Mouse (Mus musculus): ENCODE data around the gene Traf4.

Traf4 gene

DNA sequence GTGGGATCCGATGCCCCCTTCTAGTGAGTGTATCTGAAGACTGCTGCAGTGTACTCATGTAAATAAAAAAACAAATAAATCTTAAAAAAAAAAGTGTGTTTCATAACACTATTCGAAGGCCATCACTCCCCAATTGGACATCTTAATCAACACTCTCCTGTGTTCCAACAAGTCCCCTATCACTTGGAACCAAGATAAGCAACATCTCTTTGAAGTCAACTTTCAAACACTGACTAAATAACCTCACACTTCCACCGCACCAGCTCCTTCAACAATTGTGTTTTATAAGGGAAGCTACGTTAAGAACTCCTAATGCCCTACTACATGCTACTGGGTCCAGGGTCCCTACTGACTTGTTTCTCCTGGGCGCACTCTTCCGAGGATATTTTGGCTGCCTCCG lies 17.1 kb upstream of the Traf4 start:
- DNase-seq, result no peak

DNA sequence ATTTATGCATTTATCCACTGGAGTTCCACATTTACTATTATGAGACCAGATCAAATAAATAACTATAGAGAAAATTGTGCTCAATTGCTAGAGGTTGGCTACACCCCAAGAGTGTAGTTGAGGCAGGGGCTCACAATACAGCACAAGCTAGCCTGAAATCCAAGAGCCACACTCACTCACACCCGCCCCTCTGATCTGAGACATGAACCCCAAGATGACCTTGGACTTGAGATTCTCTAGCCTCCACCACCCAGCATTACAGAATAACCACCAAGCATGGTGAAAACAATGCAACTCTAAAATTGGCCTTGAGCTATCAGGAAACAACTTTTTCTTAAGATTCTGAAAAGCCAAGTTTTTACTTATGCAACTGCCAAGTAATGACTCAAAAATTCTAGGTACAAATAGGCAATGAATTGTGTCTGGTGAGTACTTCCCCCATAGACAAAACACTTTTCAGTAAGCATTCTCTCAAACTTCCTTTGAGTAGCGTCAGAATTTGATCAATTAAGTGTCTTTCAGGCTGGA lies 16.5 kb upstream of the Traf4 start:
- no peak for DNase-seq

DNA sequence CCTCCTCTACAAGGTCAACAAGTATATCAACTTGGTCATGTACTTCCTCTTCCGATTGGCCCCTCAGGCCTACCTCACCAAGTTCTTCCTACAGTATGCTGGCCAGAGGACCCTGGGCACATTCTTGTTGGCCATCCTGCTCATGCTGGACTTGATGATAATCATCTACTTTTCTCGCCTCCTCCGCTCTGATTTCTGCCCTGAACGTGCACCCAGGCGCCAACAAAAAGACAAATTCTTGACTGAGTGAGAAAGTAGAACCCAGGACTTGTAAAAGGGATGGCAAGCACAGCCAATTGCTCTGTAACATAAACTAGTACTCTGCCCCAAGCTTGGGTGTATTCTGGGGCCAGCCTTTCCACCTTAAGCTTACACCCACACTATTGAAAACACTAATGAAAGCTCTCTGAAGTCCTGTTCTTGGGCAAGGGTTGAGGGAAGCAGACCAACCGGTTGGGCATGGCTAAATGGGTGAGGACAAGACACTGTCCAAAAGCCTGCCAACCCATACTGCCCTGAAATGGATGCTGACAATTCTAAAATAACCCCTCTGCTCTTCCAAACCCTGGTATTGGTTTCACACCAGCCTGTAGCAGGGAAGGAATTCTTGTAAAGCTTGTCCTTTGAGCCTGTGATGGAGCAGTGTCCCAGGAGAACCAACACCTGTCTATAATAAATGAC lies 14.8 kb upstream of the Traf4 start:
- no peak for DNase-seq

DNA sequence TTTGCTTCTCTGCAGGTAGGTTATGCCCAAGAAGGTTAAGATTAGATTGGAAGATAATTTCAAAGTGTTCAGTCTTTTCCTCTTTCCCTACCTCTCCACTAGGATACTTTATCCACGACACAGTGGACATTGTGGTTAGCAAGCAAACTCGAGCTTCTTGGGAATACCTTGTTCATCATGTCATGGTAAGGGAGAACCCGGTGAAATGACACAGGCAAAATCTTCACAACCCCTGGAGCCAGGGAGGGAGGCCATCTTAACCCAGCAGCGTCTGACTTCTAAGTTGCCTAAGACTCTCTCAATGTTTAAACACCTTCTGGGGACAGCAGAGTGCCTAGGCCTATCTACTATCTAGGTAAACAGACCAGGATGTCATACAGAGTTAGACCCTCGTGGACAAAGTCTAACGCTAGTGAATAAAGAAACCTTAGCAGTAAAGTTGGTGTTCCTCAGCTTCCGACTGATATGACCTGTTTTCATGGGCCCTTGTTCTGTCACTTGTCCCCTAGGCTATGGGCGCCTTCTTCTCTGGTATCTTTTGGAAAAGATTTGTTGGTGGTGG lies 14.1 kb upstream of the Traf4 start:
- DNase-seq, result no peak

DNA sequence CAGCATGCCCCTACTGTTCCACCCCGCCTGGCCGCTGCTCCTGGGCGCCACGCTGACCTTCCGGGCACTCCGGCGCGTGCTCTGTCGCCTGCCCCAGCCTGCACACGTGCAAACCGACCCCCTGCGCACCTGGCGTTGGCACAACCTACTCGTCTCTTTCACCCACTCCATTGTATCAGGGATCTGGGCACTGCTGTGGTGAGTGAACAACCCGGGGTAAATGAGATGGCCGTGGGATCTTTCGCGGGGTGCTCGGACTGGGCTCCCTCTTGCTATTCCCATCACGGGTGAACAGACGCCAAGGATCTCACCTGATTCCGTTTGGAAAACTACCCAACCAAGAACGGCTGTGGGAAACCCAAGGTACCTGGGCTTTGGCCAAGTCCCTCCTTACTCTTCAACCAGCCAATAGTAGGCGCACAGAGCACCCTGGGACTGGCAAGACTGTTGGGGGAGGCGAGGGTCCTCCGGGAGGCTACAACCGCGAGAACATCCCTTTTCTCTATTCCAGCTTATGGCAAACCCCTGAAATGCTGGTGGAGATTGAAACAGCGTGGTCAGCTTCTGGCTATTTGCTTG lies 13.6 kb upstream of the Traf4 start:
- DNase-seq, result peak in 1 of 2 experiments; percentile 21

DNA sequence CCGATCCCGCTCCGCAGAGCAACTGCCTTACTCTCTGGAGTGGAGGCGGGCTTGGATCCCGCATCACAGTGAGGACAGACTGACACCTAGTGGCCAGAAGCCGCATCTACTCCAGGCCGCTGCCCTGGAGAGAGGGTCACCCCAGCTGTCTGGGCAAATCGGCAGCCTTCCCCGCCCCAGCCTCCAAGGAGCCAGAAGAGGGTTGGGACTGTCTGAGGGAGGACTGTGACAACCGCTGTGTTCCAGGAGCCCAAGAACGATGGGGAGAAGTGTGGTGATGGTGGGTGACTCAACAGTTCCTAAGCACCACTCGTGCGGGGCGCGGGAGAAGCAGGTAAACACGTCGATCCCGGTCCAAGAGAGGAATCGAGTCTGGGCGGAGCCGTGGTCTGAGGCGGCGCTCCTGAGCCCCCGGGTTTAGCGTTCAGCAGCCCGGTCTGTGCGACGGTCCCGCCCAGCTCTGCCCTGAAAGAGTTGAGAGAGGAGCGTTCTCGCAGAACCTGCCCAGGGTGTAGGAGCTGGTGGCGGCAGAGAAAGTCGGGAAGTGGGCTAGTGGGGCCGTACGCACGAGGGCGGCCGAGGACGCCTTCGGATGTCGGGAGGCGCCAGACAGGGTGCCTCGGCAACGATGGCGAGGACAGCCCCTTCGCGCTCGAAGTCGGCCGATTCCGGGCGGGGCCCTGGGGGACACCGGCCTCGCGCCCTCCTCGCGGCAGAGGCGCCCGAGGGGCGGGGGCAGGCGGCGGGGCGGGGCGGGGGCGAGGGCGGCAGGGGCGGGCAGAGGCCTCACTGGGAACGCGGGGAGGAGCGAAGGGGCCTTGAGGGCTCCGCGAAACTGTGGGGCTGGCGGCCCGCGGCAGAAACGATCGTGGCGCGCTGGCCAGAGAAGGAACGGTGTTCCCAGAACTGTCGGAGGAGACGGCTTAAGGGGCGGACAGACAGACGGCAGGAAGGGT lies 12.8 kb upstream of the Traf4 start:
- peak; percentile 91 for DNase-seq

DNA sequence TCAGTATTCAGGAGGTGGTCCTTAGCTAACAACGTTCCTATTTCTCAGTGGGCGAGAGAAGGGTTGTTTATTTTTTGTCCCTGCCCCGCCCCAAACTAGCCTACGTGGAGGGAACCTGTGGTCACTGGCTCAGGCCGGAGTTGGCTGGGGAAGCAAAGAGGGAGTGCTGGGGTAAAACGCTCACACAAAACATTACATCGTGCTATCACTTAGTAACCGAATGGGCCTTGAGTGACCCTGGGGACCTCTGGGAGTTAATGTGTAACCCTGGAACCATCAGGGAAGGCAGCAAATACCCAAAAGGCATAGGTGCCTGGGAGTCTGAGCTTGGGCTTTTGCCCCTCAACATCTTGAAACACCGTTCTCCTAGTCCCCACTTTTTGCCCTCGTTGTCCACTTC lies 12.0 kb upstream of the Traf4 start:
- DNase-seq, result no peak

DNA sequence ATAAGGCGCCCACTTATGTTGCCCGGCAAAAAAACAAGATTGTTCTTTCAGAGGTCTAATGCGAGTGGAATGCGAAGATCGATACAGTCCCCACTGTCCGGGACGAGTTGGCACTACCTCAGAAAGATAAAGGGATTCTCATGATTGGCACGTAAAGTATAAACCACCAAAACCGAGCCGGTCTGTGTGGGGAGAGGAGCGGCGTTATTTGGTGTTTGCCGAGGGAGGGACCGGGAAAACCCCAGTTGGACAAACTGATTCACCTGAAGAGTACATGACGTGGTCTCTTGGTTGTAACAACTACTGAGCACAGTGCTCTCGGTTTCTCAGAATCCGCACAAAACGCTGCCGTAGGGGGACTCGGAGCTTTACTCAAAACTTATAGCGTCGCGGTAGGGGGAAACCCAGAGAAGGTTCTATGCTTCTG lies 11.5 kb upstream of the Traf4 start:
- DNase-seq, result peak; percentile 46 to 47

DNA sequence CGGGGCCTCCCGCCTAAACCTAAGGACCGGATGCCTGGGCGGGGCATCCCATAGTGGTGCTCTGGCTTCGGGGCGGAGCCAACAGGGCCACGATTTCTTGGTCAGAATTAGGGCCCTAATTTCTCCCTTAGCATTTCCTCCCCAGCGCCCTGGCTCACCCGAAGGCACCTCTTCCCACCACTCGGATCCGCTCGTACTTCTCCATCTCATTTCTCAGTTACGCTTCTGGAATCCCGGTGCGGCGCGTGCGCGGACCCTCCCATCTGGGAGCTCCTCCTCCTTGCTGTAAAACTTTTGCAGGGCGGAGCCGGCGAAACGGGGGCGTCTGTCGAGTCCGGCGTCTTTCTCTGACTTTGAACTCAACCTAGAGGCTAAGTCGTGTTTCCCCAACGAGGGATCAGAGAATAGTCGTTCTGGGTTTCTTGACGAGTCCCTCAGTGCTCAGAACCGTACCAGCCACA lies 11.0 kb upstream of the Traf4 start, which contains the start of the genes Nek8 and Tlcd1:
Nek8 (minus strand) TSS at position 274 of the 461 bp plus-strand sequence.
Tlcd1 (plus strand) TSS at position 310 of the 461 bp plus-strand sequence.
- DNase-seq, result peak; percentile 95

DNA sequence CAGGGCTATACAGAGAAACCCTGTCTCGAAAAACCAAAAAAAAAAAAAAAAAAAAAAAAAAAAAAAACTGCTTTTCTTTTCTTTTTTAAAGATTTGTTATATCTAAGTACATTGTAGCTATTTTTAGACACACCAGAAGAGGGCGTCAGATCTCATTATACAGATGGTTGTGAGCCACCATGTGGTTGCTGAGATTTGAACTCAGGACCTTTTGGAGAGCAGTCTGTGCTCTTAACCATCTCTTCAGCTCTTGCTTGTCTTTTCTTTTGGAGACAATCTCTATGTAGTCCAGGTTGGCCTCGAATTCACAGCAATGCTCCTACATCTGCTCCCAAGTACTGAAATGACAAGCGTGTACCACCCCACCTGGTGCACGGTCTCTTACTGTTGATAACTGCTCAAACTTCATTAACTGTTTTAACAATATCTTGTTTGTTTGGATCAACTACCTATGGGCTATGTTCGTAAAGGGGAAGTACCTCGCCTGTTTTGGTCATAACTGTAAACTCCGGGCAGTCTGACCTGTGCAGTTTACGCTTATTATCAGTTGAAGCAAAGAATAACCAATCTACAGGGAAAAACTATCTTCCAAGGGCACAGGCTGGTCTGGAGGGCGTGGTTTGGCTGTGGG lies 10.5 kb upstream of the Traf4 start:
- no peak for DNase-seq

DNA sequence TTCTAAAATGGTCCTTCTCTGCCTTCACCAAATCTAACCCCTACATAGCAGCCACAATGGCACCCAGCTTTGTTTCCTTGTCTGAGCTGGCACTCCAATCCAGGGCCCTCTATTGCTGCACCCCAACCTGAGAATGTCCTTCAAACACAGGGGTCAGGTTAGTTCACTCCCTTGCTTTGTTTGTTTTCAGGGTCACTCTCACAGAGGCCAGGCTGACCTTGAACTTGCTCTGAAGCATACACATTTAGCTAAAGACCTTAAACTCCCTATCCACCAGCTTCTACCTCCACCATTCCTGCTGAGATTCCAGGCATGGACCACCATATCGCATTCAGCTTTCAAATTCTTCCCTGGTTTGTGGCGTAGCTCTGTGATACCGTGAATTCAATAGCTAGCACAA lies 9.1 kb upstream of the Traf4 start:
- no peak for DNase-seq

DNA sequence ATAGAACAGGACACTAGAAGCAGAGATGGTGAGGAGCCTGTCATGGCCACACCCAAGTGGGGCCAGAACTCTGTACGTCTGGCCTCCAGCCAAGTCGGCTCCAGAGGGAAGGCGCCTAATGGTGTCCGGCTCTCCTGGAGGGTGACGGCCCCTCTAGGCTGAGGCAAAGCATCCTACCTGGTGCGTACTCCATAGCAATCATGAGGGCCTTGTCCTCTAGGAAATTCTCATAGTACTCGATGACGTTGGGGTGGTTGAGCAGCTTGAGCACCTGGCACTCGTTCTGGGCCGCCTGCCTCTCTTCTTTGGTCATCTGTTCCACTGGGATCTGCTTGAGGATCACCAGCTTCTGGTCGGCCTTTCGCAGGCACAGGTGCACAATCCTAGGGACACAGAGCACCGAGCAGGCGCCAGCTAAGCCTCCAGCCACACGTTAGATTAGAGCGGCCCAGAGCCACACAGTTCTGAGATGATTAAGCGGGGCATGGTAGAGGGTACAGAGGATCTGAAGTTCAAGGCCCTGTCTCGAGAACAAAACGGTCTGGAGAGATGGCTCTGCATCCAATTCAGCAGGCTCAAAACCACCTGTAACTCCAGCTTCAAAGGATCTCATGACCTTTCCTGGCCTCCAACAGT lies 7.5 kb upstream of the Traf4 start:
- no peak for DNase-seq

DNA sequence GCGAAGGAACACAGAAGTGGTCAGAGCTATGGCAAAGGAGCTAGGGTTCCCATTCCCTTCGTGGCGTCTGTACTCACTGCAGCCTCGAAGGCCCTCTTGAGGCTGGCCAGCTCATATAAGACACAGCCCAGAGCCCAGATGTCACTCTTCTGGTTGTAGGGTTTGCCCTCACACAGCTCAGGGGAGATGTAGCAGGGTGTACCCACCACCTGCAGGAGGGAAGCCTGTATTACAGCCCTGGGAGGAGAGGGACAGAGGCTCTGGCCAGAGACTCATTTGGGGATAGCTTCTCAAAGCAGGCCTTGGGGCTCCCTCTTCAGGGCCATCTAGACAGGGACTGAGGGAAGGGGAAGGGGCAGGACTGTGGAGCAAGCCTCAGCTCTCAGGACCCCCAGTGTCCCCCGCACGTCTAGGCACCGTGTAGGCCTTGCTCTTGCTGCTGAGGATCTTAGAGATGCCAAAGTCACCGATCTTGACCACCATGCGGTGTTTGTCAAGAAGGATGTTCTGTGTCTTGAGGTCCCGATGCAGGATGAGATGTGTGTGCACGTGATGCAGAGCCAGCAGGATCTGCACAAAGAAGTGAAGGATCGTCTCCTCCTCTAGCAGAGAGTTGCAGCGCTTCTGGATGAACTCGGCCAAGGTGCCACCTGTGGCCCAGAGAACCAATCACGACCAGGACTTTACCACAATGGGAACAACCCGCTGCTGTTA lies 6.8 kb upstream of the Traf4 start:
- peak; percentile 30 to 42 for DNase-seq

DNA sequence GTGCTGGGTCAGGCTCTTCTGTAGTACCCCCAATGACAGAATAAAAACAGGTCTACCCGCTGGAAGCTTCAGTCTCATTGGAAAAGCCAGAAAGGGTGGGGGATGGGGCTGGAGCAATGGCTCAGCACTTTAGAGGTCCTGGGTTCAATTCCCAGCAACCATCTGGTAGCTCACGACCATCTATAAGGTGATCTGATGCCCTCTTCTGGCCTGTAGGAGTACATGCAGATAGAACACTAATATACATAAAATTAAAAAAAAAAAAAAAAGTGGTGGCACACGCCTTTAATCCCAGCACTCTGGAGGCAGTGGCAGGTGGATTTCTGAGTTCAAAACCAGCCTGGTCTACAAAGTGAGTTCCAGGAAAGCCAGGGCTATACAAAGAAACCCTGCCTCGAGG lies 5.9 kb upstream of the Traf4 start:
- no peak for DNase-seq

DNA sequence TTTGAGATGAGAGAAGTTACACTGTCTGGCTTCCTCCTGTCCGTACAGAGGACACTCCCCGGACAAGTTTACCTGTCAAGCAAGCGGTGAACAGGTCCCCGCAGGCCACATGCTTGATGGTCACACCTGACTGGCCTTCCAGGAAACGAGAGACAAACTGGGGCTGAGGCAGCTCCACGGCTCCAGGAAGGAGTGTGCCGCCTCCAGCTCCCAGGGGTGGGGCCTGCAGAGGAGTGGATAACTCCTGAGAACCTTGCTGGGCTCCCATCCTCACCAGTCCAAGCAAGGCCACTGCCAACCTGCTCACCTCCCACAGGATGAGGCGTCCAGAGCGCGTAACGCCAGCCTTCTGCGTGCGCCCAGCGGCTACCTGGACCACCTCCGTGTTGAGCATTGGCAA lies 4.9 kb upstream of the Traf4 start:
- no peak for DNase-seq

DNA sequence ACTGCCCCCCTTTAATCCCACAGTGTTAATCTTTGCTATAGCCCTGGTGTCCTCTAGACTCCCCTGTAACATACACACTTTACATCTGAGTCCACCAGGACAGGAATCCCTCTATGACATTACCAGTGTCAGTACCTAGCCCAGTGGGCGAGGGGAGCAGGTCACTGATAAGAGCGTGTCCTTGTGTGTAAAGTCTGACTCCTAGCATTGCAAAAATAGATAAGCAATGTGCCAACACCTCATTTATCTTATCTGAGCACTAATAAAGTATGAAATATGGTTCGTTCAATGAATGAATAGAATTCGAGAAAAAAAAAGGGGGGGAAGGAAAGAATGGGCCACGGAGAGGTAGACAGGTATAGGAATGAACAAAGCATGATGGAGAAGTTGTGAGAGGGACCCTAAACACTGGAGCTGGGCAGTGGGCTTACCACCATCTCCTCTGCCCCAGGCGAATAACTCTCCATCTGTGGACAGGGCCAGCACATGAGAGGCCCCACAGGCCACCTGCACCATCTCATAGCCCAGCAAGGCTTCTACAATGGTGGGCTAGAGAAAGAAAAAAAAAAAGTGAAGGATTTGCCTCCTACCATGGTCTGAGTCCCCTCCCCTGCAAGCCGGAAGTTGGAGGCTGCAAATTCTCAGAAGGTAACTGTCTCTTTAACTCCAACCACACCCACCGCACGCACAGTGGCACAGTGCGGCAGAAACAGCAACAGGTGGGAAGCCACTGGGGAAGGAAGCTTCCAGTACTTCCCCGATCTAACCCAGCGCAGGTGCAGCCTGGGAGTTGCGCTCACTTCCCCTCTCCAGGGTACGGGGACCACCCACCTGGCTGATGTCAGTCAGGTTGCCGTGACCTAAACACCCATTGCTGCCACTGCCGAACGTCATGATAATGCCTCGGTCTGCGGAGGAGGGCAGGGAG lies 3.4 kb upstream of the Traf4 start:
- DNase-seq, result peak; percentile 71 to 77

DNA sequence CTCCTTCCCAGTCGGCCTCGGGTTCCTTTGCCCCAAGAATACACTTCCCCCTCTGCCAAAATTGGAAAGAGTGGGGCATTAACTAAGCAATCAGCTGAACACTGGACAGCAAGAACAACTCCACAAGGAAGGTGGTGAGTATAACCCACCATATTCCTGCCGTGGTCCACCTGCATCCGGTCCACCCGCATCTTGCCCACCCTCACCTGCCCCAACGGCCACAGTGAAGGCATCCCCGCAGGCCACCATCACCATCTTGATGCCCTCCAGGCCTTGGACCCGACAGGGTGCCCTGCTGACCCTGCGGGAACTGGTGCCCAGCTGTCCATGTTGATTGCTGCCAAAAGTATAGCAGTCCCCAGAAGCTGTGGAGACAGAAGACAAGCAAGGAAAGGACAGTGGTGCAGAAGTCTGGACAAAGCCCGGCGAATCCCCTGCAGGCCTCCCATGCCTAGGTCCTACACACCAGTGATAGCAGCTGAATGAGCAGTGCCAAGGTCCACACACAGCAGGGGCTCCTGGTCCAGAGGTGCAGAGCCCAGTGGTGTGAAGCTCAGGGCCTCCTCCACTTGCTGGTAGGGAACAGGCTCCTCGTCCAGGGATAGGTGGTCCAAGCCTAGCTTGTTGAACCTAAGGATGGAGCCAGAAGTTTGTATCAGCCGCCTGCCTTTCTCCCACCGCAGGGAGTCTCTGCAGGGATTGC lies 2.0 kb upstream of the Traf4 start:
- DNase-seq, result no peak

DNA sequence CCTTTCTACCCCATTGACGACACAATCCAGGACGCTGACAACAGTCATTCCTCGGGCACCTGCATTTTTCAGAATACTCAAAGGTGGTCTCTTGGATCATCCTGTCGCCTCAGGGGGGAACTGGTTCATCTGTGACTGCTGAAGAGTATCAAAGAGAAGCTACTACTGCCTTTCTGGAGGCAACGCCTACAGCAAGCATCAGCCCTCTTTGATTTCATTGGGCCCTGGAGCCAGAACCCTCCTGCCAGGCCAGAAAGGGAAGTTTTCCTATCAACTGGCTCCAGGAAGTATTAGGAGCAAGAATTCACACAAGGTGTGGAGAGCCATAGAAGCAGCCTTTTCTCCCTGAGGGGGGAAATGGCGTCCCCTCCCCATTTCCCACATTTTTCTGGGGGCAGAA lies 1.3 kb upstream of the Traf4 start:
- DNase-seq, result no peak

DNA sequence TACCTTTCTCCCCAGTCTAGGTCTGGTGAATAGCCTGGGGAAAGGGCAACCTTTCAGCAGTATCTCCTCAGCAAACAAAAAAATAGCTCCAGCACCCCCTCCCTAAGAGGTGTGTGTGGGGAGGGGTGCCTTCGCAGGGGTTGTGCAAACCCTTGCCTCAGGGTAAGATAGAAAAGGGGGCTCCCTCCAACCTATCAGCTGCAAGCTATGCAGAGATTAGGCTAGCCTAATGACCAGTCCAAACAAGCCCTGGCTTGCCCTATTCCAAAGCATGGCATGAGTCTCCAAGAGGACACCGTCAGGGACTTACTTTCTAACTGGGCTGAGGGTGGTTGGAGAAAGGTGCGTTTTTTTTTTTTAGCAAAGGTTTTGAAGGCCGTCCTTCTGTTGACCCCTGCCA lies 772 bp upstream of the Traf4 start:
- DNase-seq, result no peak

DNA sequence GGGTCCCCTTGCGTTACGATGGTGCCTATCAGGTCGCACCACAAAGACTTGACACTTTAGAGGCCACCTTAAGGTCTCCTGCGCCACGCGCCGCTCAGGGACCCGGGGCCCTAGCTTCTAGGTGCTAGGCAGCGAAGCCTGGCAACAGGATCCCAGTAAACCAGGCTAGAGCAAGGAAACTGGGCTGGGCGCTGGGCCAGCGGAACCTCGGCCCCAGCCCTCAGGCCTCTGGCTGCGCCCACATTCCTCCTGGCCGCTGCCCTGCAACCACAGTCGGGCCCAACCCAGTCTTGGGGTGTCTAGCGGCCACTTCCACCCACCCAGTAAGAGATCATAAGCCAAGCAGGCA lies 346 bp upstream of the Traf4 start:
- DNase-seq, result no peak
